Mouse (Mus musculus) thymus, postnatal 10 days (tissue): ENCODE data around the gene Izumo2.
A peak's percentile ranks its signal among the peaks of the same experiment; 100 is the strongest.
"Not testable (repeated sequence)": the region's sequence is repeated elsewhere in the genome, so short reads cannot be mapped to it uniquely, and the experiment has no call there.

Experiments
- DNase-seq, 2 experiments: peaks; one replicate each; pipeline ENCODE4 v3.0.0; 2021; ENCODE audit warnings: low spot score in 2 of 2

The Izumo2 gene

DNA sequence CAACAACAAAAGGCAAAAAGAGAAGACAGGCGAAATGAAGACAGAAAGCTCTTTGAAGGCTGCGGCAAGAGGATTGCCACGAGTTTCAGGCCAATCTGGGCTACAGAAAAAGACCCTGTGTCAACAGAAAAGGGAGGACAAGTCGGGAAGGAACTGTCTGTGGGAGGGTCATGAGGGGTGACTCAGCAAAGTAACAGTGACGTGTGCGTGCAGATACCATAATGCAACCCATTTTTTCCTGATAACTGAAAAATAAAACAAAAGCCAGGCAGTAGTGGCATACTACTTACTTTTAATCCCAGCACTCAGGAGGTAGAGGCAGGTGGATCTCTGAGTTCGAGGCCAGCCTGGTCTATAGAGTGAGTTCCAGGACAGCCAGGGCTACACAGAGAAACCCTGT is 10.6 kb upstream of the Izumo2 start:
- DNase-seq: no peak

DNA sequence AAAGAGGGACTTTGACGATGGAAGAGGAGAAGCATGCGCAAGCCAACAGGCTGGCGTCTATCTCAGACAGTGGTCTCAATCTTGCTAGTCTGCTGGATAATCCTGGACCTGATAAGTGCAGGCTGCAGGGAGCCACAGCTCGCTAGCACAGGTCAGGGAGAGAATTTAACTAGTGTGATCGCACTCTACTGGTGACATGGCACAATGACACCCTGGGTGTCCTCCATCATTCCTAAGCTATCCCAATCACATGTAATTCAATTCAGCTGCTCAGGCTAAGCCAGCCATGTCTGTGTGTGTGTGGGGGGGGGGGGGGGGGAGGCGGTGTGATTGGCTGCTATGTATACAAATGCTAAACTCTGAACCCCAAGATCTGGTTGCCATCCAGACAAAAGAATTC is 6.6 kb upstream of the Izumo2 start:
- no peak for DNase-seq

DNA sequence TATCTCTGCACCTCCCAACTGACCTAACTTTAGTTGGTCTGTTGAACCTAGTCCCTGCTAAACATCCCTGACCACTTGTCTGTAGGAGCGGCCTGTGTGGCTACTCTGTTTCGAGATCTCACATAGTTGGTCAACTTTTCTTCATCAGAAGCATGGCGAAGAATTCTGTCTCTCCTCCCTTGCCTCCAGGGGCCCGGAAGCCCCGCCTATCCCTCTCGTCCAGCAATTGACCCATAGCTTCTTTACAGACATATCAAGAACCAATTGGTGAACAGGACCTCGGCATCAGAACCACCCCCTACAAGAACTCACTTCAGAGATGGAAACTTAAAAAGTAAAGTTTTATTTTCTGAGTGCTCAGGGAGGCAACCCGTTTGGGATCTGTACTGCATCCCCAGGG is 5.6 kb upstream of the Izumo2 start:
- no peak for DNase-seq

DNA sequence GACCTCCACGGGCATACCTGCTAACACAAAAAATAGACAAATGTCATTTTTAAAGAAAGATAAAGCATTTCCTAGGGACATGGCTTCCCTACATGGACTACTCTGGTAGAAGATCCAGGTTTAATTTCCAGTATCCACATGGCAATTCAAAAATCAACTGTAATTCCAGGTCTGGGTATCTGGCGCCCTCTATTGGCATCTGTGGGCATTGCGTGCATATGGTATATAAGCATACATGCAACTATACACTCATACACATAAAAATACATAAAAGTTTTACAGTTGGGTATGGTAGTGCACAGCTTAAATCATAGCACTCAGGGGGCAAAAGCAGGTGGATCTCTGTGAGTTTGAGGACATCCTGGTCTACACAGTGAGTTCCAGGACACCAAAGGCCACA is 4.2 kb upstream of the Izumo2 start:
- DNase-seq: peak in 1 of 2 experiments; percentile 21

DNA sequence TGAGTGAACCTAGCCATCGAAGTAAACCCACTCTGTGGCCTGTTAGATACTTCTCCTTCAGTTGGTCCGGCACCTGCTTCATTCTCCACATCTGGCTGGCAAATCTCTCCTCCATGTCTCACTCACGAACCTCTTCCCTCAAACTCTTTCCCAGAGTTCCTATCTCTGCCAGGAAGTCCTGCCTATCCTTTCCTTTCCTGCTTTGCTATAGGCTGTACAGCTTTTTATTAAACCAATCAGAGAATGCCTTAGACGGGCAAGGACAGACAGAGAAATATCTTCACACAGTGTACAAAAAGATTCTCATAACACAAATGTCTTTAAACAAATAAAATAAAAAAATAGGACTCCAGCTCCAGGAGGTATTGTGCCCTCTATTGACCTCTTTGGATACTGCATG is 3.5 kb upstream of the Izumo2 start:
- no peak for DNase-seq

DNA sequence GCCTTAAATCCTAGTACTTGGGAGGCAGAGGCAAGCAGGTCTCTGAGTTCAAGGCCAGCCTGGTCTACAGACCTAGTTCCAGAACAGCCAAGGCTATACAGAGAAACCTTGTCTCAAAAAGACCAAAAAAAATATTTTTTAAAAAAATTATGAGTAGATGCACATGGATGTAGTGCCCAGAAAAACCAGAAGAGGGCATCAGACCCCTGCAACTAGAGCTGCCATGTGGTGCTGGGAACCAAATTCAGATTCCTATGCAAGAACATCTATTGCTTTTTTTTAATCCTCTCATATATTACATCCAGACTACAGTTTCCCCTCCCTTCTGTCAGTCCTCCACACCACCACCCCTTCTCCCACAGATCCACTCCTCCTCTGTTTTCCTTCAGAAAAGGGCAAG is 2.2 kb upstream of the Izumo2 start:
- DNase-seq: no peak

DNA sequence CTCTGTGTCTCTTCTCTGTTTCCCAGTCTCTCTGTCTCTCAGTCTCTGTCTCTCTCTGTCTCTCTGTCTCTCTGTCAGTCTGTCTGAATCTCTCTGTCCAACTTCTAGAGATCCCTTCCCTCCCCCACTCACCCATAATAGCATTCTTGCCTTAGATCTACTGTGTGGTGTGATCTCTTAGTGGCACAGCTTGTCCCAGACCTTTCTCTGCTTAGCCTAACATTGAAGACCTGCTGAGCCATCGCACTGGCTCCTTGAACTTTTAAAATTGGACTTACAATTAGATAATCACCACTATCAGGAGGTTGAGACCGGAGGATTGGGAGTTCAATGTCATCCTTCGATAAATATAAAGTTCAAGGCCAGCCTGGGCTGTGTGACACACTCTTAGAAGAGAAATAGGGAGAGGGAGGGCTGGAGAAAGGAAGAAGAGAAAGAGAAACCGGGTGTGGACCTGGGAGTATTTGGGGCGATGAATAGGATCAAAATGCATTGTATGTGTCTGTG is 1.3 kb upstream of the Izumo2 start:
- no peak for DNase-seq

DNA sequence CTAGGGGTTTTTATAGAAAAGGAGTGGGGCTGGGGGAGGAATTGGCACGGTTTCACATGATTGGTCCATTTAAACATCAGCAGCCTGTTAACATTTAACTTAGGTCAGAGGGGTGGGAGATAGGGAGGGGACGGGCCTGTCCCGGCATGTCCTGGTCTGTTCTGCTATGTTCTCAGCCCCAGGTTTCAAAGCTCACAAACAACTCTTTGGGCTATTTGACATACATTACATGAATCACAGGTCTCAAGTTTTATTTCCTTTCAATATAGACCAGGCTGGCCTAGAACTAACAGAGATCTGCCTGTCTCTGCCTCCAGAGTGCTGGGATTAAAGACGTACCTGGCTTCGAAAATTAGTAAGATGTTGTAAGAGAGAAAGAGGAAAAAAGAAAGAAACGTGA is 449 bp upstream of the Izumo2 start:
- DNase-seq: not testable (repeated sequence)

DNA sequence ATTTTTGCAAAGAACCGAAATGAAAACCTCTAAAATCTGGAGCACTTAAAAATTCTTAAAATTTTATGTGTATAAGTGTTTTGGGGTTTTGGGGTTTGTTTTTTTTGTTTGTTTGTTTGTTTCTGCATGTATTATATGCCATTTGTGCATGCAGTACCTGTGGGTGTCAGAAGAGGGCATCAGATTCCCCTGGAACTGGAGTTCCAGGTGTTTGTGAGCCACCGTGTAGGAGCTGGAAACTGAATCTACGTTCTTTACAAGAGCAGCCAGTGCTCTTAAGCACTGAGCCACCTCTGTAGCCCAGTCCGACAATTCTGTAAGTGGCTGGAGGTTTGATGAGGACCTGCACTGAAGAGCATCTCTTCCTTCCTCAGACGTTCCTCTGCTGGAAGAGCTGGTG is 1.3 kb downstream of the Izumo2 start:
- no peak for DNase-seq

DNA sequence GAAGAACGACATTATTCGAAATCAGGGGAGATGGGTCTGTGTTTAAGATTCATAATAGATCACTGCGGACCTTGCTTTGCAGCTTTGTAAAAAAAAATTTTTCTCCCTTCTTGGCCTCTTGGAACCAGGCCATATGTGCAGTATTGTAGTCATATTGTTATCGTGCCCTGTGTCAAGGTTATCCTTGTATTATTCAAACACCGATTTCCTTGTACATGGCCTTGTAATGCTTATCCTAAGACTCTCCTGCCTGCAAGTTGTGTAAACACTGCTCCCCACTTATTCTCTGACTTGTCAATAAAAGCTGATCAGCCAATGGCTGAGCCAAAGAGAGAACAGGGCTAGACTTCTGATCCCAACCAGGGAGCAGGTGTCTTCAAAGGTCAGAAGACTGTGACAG is 13.5 kb downstream of the Izumo2 start:
- no peak for DNase-seq

DNA sequence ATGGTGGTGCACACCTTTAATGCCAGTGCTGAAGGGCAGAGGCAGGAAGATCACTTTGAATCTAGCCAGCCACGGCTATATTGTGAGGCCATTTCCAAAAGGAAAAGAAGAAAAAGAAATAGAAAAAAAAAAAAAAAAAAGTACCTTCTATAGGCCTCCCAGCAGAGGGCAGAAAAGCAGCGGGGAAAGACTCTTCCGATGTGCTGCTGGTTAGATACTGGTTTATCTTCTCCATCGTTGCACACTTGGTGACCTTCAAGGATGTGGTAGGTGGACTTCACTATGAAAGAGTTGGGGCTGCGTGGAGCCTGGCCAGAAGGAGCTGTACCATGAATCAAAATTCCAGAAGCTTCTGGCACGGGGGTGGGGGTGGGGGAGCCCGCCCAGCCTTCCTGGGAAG is 15.8 kb downstream of the Izumo2 start:
- no peak for DNase-seq

DNA sequence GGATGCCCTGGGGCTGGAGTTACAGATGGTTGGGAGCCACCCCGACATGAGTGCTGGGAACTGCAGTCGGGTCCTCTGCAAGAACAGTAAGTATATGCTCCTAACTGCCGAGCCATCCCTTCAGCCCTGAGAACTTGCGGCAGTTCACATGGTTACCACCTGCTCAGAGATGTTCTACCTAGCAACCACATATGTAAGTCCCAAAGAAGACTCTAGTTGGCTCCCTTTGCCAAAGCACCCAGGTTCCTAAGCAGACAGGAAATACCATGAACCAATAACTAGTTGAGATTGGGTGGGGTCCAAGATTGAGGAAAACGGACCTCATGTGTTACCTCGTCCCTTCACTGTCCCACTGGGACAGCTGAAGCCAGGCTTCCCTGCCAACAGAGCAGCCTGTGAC is 17.8 kb downstream of the Izumo2 start:
- no peak for DNase-seq

DNA sequence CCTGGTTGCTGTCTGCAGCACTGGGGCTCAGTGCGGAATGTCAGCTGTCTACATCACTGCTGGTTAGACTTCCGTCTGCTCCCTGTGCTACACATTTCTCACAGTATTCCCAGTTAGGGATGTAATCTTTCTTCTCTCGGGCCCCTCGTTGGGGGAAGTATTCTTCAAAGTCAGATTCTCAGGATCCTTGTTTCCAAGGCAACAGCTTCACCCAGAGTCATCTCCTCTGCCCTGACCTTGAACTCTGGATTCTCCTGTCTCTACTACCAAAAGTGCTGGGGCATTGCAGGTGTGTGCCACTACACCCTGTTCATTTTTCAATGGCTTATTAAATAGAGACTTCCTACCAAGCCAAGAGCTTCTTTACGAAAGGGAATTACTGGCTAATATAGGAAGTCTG is 18.6 kb downstream of the Izumo2 start:
- no peak for DNase-seq

DNA sequence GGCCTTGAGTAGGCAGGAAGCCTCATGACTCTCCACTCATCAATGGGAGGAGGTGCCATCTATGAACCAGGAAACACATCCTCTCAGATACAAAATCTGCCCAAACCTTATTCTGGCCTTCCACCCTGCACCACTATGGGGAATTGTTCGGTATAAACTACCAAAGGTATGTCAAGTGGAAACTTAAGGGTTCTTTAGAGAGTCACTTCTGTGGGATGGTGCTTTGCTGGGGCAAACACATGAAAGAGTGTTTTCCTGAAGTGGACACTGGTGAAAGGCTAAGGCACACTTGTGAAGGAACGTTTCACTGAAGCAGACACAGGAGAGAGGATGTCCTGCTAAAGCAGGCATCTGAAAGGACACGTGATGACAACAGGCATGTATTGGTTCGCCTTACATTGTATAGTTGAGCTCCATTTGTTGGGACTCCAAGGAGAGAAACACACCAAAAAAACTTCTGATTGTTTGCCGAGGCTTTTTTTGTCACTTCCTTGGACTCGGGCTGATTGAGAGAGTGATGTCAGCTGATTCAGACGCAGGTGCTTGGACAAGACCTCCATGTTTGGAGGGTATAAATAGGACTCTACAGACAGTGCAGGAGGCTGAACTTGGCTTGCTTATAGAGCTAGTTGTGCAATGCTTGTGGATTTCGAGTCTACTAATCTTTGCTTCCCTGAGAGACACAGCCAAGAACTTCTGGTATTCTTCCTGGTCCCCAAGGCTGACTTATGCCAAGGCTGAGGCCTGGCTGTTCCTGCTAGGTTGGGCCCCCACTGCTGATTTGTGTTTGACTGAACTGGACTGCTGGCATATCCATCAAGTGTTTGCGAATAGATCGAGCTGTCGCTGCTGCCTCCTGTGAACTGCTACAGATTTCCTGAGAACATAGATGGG is 19.8 kb downstream of the Izumo2 start:
- no peak for DNase-seq

DNA sequence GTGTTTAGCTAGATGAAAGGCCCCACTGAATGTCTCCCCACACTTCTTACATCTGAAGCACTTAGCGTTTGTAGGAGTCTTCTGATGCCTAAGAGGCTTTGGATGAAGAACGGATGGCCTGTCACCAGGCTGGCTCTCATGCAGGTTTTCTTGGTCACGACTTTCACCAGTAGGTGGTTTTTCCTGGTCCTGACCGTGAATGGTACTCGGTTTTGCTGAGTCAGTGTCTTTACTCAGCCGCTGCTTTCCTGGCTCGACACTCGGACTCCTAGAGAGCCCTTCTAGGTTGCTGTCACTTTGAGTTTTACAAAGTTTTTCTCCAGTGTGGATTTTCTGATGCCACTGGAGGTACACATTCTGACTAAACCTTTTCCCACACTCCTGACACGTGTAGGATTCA is 25.2 kb downstream of the Izumo2 start:
- no peak for DNase-seq

DNA sequence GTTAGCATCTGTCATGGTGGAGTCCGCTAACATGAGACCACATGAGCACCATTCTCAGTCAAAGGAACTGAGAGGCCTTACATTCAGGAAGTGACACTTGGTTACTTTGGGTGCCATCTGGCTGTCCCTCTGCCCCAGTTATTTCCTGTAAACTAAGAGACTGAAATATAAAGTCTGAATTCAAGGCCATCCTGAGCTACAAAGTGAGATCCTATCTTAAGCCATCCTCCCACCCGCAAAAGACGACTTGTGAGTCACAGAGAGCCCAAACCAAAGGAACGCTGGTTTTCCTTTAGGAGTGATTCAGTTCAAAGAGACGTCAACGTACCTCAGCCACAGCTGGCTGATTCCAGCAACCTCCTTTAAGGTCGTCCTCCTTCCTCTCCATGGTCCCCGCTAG is 32.8 kb downstream of the Izumo2 start:
- DNase-seq: no peak

DNA sequence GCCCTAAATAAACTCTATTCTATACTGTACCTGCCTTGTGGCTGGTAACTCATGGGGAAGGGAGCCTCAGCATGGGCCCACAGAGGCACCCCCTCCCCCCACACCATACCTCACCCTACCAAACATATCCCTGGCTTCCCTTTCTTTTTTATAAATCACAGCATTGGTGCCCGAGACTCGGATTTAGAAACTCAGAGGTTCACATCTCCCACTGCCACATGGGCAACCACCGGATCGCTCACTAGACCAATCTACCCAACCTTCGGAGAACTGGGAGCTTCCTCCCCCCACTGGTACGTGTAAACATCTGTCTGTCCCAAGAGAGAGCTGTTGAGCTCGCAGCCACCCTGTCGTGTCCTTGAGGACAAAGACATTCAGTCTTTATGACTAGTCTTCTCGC is 35.7 kb downstream of the Izumo2 start:
- DNase-seq: no peak

DNA sequence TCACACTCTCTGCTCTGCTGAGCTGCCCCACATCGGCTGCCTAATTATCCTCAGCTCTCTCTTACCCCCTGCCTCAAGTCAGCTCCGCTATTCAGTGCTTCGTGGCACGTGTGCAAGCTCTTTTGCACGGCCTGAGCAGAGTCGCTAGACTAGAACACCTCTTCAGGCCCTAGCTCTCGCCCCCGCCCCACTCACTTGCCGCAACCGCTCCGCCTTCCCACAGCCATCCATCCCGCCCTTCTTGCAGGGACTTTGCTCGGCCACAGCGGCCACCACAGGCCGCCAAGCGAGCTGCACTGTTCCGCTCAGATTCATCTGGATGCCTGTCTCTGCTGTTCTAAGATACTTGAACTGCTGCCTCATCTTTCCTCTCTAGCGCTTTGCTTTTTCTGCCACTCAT is 36.5 kb downstream of the Izumo2 start:
- peak; percentile 77 to 78 for DNase-seq

DNA sequence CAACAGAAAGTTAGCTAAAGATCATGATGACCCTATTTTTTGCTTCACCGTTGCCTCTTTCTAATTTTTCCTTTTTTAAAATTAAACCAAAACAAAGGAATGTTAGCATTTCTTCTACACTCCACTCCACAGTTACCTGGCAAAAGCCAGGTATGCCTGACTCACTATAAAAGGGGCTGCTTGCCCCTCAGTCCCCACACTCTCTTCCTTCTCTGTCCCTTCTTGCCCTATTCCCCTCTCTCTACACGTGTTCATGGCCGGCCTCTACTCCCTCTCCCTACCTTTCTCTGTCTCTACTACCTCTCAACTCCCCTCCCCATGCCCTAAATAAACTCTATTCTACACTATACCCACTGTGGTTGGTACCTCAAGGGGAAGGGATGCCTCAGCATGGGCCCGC is 38.6 kb downstream of the Izumo2 start:
- no peak for DNase-seq

DNA sequence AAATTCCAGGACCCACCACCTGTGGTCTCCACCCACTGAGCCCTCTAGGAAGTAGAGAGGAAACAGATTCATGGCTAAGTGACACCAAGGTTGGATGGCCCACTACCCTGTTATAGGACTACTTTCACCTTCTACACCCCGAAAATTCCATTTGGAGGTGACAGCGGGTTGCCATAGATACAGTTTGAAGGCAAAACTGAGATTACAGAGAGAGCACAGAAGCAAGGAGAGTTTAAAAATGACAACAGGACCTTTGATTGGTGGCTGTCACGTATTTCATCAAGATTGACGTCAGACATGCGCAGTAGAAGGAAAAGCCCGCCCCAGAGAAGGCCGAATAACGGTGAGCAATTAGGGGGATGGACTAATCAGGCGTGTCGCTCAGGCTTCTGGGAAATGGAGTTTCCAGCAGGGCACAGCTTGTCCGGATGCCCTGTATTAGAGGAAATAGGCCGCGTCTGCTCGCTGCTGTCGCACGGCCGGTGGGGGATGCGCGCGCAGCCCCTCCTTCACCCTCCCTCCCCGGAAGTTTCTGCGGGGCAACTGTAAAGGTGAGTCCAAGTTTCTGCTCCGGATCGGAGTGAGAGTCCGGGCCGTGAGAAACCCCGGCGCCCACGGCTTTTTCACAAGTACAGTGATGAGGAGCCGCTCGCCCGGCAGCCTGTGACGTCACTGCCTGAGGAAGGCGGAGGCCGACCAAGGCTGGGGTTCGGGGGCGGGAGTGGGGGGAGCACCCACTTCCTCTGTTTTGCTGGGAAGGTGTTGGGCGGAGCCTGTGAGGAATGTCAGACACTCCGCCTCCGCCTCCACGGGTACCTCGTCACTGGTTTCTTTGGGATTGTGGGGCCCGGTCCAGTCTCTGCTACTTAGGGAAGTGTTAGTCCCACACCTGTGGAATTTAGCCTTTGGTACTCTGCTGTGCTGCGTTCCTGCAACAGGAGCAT is 39.8 kb downstream of the Izumo2 start, which contains the start of gene Vrk3:
TSS of gene Vrk3 (plus strand) at position 313 of the 944 bp plus-strand sequence.
- DNase-seq: peak; percentile 88 to 91

DNA sequence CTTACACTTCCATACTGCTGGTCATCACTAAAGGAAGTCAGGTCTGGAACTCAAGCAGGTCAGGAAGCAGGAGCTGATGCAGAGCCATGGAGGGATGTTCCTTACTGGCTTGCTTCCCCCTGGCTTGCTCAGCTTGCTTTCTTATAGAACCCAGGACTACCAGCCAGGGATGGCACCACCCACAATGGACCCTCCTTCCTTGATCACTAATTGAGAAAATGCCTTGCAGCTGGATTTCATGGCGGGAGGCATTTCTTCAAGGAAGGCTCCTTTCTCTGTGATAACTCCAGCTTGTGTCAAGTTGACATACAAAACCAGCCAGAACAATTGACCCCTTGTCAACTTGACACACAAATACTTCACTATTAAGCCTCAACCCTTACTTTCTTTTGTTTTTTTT is 42.4 kb downstream of the Izumo2 start, which contains the start of gene Zfp473:
TSS of gene Zfp473 (minus strand) at position 101 of the 400 bp plus-strand sequence.
- not testable (repeated sequence) for DNase-seq

DNA sequence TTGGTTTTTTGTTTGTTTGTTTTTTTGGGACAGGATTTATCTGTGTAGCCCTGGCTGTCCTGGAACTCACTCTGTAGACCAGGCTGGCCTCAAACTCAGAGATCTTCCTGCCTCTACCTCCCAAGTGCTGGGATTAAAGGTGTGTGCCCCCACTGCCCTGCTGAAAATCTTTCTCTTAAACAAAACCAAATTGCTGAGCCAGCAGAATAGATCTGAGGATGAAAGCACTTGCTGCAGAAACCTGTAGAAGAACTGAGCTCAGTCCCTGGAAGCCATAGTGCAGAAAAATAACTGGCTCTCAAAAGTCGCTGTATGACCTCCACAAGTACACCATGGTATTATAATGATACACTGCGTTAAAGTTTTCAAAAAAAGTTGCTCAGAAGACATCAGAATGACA is 48.6 kb downstream of the Izumo2 start:
- no peak for DNase-seq
